Mouse (Mus musculus) MEL (cell line): ENCODE data around the gene Grip1.

Source experiments
- CTCF ChIP-seq, 3 experiments: IDR thresholded peaks in 2 of 3; conservative IDR thresholded peaks in 1 of 3; 2 replicates each; pipeline ENCODE4 v1.5.1; 2011 to 2012; ENCODE audit warnings: low read length in 3 of 3, low read depth in 2 of 3, mild to moderate bottlenecking in 2 of 3, improper control_type of control experiment in 1 of 3, inconsistent platforms in 1 of 3, mixed read lengths in 1 of 3, moderate library complexity in 1 of 3; ENCODE audit not compliant: control insufficient read depth in 1 of 3, insufficient read depth in 1 of 3, poor library complexity in 1 of 3, severe bottlenecking in 1 of 3
- E2F4 ChIP-seq: IDR thresholded peaks from 2 replicates; pipeline ENCODE4 v1.6.1; 2011; ENCODE audit warnings: low read depth, low read length, improper control_type of control experiment, borderline replicate concordance
- GATA1 ChIP-seq: IDR thresholded peaks from 2 replicates; pipeline ENCODE4 v1.6.1; 2011; ENCODE audit warnings: low read depth, low read length, improper control_type of control experiment
- POLR2A ChIP-seq, 2 experiments: IDR thresholded peaks; 2 replicates each; pipeline ENCODE4 v1.6.1; 2011 to 2012; ENCODE audit warnings: low read length in 2 of 2, mild to moderate bottlenecking in 2 of 2, control low read depth in 1 of 2, improper control_type of control experiment in 1 of 2, low read depth in 1 of 2, moderate library complexity in 1 of 2; ENCODE audit not compliant: control insufficient read depth in 1 of 2, insufficient read depth in 1 of 2, poor library complexity in 1 of 2
- RAD21 ChIP-seq: IDR thresholded peaks from 2 replicates; pipeline ENCODE4 v1.6.1; 2011; ENCODE audit warnings: mild to moderate bottlenecking, low read depth, low read length, improper control_type of control experiment
- ZMIZ1 ChIP-seq: IDR thresholded peaks from 2 replicates; pipeline ENCODE4 v1.6.1; 2012; ENCODE audit warnings: low read depth, mild to moderate bottlenecking, inconsistent platforms, low read length, improper control_type of control experiment, moderate library complexity

DNA sequence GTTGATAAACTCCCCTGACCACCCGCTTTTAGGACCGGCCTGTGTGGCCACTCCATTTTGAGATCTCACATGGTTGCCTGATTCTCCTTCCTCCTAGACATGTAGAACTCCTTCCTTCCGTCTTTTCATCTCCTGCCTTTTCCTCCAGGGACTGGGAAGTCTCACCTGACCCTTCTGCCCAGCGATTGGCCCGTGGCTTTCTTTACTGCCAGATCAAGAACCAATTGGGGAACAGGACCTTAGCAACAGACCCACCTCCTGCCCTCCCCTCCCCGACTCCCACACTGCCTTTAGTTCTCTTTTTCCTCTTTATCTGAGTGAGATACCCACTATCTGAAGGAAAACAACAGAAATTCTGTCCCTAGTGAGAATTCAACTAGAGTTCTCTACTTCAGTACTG is 180.9 kb downstream of the Grip1 start:
- TF ChIP-seq CTCF (IDR thresholded peaks at IDR 0.05 in 2 of 3, conservative IDR thresholded peaks at IDR 0.05 in 1 of 3; ENCODE audit: control insufficient read depth in 1 of 3, insufficient read depth in 1 of 3, low read depth in 2 of 3, low read length in 3 of 3, poor library complexity in 1 of 3, severe bottlenecking in 1 of 3) = no peak
- no peak for TF ChIP-seq GATA1
- TF ChIP-seq POLR2A (IDR thresholded peaks at IDR 0.05; ENCODE audit: control insufficient read depth in 1 of 2, insufficient read depth in 1 of 2, low read depth in 1 of 2, low read length in 2 of 2, poor library complexity in 1 of 2) = no peak
- no peak for TF ChIP-seq ZMIZ1
- no peak for TF ChIP-seq E2F4
- TF ChIP-seq RAD21 = no peak
